Mouse (Mus musculus): ENCODE results near the gene Cdk20. TPM values are rescaled to one million over a fixed set of nuclear protein-coding genes. Genes with fewer than 3 reads are reported as not detected.

Gene Cdk20
- 31.8 TPM for polyA plus RNA-seq (2021)

- no peaks in the 10 kb centered on the region for H3K27me3 ChIP-seq
- no peak for TF ChIP-seq CTCF (IDR thresholded peaks at IDR 0.05)
- in situ Hi-C loops (cut with MboI; ENCODE audit: low pct_unique_long_range_greater_than_20kb): loop anchor here (5.0 kb wide), 1 partner anchor 115 kb away; no protein-coding TSS in a partner anchor
- DNase-seq (ENCODE audit: low read depth, low spot score): peak; percentile 93
- ChIA-PET CTCF (interaction anchor here (0.6 to 12.9 kb wide), 15 partner anchors 8 to 116 kb away, joined by 3 to 177 read pairs (median 3); partner anchors contain the start of gene Aaed1), POLR2A (interaction anchor here (1.0 to 1.6 kb wide), 2 partner anchors 63 to 68 kb away, joined by 3 to 7 read pairs; no protein-coding TSS in a partner anchor)
- ATAC-seq: peak; percentile 98
Measured at GRCm38 (mm10) chr13:64432017-64432995, at the start of gene Cdk20. Gene Cdk20, plus strand, starts transcription at chr13:64432314.

DNA sequence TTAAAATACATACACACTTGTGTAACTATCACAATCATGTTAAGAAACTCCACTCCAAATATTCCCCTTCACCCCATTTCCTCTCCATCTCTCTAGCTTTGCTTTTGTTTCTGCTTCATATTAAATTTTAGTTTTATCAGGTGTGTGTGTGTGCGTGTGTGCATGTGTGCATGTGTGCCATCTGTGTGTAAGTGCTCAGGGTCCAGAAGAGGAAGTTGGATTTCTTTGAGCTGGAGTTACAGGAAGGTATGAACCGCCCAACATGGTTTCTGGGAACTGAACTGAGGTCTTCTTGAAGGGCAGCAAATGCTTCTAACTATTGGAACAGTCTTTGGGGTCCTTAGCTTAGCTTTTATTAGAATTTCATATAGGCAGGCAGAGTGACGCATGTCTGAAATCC, 47.2 kb upstream of the Cdk20 start:
- H3K27me3 ChIP-seq: no peaks in the 10 kb centered on the region
- in situ Hi-C loops (cut with MboI; ENCODE audit: low pct_unique_long_range_greater_than_20kb): no loop called here
- ATAC-seq (no peak), DNase-seq (ENCODE audit: low read depth, low spot score) (no peak)
- CTCF ChIA-PET: interaction anchor here (1.1 to 2.1 kb wide), 2 partner anchors 8 to 11 kb away, joined by 3 to 6 read pairs; no protein-coding TSS in a partner anchor
- POLR2A ChIA-PET: no interaction called here
- no peak for TF ChIP-seq CTCF (IDR thresholded peaks at IDR 0.05)

DNA sequence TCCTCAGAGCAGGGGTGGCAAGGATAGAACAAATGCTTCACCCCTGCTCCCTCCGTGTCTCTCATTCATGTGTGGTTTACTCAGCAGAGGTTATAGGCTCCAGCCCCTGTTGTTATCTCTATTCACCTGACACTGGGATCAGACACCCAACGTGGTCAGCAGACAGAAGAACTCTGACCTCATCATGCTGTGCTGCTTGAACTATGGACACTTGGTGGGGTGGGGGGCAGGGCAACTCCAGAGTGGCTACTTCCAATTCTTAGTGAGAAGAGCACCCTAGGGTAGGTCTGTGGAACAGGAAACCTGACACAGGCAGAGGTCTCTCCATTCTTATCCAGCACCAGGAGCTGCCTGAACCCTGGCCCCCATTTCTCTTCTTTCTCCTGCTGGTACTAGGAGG, 46.1 kb upstream of the Cdk20 start:
- DNase-seq (ENCODE audit: low read depth, low spot score): no peak
- no peaks in the 10 kb centered on the region for H3K27me3 ChIP-seq
- in situ Hi-C loops (cut with MboI; ENCODE audit: low pct_unique_long_range_greater_than_20kb): no loop called here
- no peak for ATAC-seq
- ChIA-PET POLR2A (no interaction called here), CTCF (interaction anchor here (2.1 kb wide), 1 partner anchor 9 kb away, joined by 6 read pairs; no protein-coding TSS in a partner anchor)
- TF ChIP-seq CTCF (IDR thresholded peaks at IDR 0.05): no peak

DNA sequence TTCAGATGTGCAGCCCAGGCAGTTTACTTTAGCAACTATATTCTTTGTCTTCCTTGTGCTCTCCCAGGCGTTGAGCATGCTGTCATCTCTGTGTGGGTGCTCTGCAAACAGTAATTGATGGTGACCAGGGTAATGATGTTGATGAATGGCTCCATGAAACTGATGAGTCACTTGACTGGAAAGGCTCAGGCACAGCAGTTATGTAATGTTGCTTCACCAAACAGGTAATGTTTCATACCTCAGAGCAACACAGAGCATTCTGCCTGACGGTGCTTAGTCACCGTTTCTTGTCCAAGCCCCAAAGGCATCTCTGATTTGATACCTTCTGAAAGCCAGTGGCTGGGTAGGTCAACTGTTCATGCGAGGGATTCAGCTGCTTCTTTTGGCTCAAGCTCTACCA, 43.7 kb upstream of the Cdk20 start:
- no peak for TF ChIP-seq CTCF (IDR thresholded peaks at IDR 0.05)
- no peaks in the 10 kb centered on the region for H3K27me3 ChIP-seq
- CTCF ChIA-PET: interaction anchor here (0.8 to 2.0 kb wide), 3 partner anchors 10 to 48 kb away, joined by 3 to 8 read pairs (median 3); no protein-coding TSS in a partner anchor
- ATAC-seq (peak; percentile 100), DNase-seq (ENCODE audit: low read depth, low spot score) (peak; percentile 95)
- POLR2A ChIA-PET: interaction anchor here (1.0 kb wide), 1 partner anchor 24 kb away, joined by 3 read pairs; no protein-coding TSS in a partner anchor
- in situ Hi-C loops (cut with MboI; ENCODE audit: low pct_unique_long_range_greater_than_20kb): no loop called here

DNA sequence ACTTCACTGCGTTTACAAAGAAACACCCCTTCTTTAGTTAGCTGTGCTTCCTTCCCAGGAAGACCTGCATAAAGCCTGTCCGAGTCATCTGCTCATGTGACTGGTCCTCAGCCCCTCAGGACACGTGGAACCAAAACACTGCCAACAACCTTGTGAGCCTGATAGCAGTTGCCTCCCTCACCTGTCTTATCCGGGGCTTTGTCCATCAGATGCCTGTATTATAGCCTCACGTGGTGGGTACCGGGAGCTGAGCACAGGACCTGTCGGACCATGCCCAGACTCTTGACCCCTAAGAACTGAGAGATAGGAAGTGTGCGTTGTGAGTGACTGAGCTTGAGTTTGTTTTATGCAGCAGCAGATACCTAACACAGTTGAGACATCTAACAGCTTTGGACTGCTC, 35.1 kb upstream of the Cdk20 start:
- ATAC-seq (no peak), DNase-seq (ENCODE audit: low read depth, low spot score) (no peak)
- POLR2A ChIA-PET: interaction anchor here (1.5 kb wide), 1 partner anchor 36 kb away, joined by 3 read pairs; no protein-coding TSS in a partner anchor
- no peaks in the 10 kb centered on the region for H3K27me3 ChIP-seq
- CTCF ChIA-PET: interaction anchor here (0.8 to 3.4 kb wide), 4 partner anchors 10 to 81 kb away, joined by 3 to 11 read pairs (median 4); no protein-coding TSS in a partner anchor
- TF ChIP-seq CTCF (IDR thresholded peaks at IDR 0.05): no peak
- in situ Hi-C loops (cut with MboI; ENCODE audit: low pct_unique_long_range_greater_than_20kb): no loop called here

DNA sequence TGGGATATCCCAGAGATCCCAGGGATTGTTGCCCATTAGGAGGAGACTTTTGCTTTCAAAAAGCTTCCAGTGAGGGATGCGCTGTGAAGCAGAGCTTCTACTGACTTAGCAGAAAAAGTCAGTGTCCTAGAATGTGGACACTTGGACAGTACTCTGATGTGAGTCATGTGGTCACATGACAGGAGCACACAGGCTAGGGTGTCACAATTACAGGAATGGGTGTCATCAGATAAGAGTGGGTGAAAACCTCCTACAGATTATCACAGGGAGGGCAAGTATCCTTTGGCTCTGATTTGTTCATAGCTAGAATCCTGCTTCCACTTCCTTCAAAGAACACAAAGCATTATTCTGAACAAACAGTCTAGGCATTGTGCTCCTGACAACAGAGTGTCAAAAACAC, 34.0 kb upstream of the Cdk20 start:
- no peaks in the 10 kb centered on the region for H3K27me3 ChIP-seq
- TF ChIP-seq CTCF (IDR thresholded peaks at IDR 0.05): no peak
- CTCF ChIA-PET: interaction anchor here (1.0 to 3.4 kb wide), 7 partner anchors 8 to 34 kb away, joined by 3 to 11 read pairs (median 6); partner anchors contain the start of gene Cdk20
- in situ Hi-C loops (cut with MboI; ENCODE audit: low pct_unique_long_range_greater_than_20kb): no loop called here
- DNase-seq (ENCODE audit: low read depth, low spot score) (no peak), ATAC-seq (no peak)
- POLR2A ChIA-PET: interaction anchor here (1.5 kb wide), 1 partner anchor 37 kb away, joined by 3 read pairs; no protein-coding TSS in a partner anchor

GRCm38 (mm10) chr13:64399906-64400305, 32.2 kb upstream of the Cdk20 start:
- ATAC-seq (no peak), DNase-seq (ENCODE audit: low read depth, low spot score) (no peak)
- in situ Hi-C loops (cut with MboI; ENCODE audit: low pct_unique_long_range_greater_than_20kb): loop anchor here (10.0 kb wide), 1 partner anchor 245 kb away; the partner anchor contains the start of gene Zfp367
- H3K27me3 ChIP-seq: no peaks in the 10 kb centered on the region
- POLR2A ChIA-PET: interaction anchor here (1.5 kb wide), 1 partner anchor 30 kb away, joined by 5 read pairs; no protein-coding TSS in a partner anchor
- CTCF ChIA-PET: interaction anchor here (1.2 to 2.5 kb wide), 2 partner anchors 10 to 32 kb away, joined by 3 to 8 read pairs; partner anchors contain the start of gene Cdk20
- no peak for TF ChIP-seq CTCF (IDR thresholded peaks at IDR 0.05)

GRCm38 (mm10) chr13:64400801-64401361, 31.2 kb upstream of the Cdk20 start:
- ChIA-PET POLR2A (interaction anchor here (1.0 to 1.5 kb wide), 3 partner anchors 13 to 31 kb away, joined by 3 to 5 read pairs (median 4); no protein-coding TSS in a partner anchor), CTCF (interaction anchor here (1.2 to 1.8 kb wide), 2 partner anchors 13 to 31 kb away, joined by 3 to 5 read pairs; partner anchors contain the start of gene Cdk20)
- TF ChIP-seq CTCF (IDR thresholded peaks at IDR 0.05): no peak
- in situ Hi-C loops (cut with MboI; ENCODE audit: low pct_unique_long_range_greater_than_20kb): loop anchor here (10.0 kb wide), 1 partner anchor 246 kb away; the partner anchor contains the start of gene Zfp367
- ATAC-seq: peak; percentile 95
- no peaks in the 10 kb centered on the region for H3K27me3 ChIP-seq
- no peak for DNase-seq (ENCODE audit: low read depth, low spot score)

DNA sequence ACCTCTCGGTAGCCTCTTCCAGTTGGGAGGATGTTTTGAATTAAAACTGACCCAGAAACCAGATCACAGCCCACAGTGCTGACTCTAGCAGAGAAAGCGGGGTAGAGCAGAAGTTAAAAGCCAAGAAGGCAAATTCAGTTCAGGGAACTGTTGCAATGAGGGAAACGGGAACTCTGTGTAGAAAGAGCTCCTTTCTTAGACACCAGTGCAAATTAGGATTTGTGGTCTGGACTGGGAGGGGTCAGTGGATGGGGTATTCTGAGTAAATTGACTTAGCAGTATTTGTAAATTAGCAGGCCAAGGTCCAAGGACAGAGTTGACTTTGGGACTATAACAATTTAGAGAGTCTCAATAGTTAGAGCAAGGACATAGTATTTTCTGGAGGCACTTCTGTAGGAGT, 30.1 kb upstream of the Cdk20 start:
- in situ Hi-C loops (cut with MboI; ENCODE audit: low pct_unique_long_range_greater_than_20kb): loop anchor here (10.0 kb wide), 1 partner anchor 247 kb away; the partner anchor contains the start of gene Zfp367
- no peak for TF ChIP-seq CTCF (IDR thresholded peaks at IDR 0.05)
- DNase-seq (ENCODE audit: low read depth, low spot score): no peak
- no peak for ATAC-seq
- POLR2A ChIA-PET: no interaction called here
- no peaks in the 10 kb centered on the region for H3K27me3 ChIP-seq
- CTCF ChIA-PET: interaction anchor here (0.6 to 1.8 kb wide), 3 partner anchors 9 to 13 kb away, joined by 3 to 5 read pairs (median 3); no protein-coding TSS in a partner anchor
